Mouse (Mus musculus): Measurements from ENCODE around the gene Capn11. TPM values are rescaled to one million over a fixed set of nuclear protein-coding genes. Genes with fewer than 3 reads are reported as not detected.
A peak's percentile ranks its signal among the peaks of the same experiment; 100 is the strongest.

The Capn11 gene
- polyA plus RNA-seq, 1 experiment from 2014 or later: 0.52 TPM

- Histone ChIP-seq H3K9me3 (ENCODE audit: control insufficient read depth, low read length) (no peaks in the 10 kb centered on the region), H3K36me3 (ENCODE audit: control insufficient read depth, insufficient read depth, low read length) (no peaks in the 10 kb centered on the region), H3K4me2 (peak within 1 kb of the TSS; percentile 90), H3K27ac (ENCODE audit: low read depth, low read length) (peak within 1 kb of the TSS; percentile 83), H3K9ac (ENCODE audit: low read length) (peak within 1 kb of the TSS; percentile 77), H3K4me1 (ENCODE audit: control insufficient read depth, insufficient read depth, low read length) (peaks cover 17% of the 10 kb centered on the region), H3K27me3 (ENCODE audit: control insufficient read depth, insufficient read depth, low read length) (no peaks in the 10 kb centered on the region), H3K4me3 (ENCODE audit: low read depth, low read length) (peak within 1 kb of the TSS; percentile 69)
- 2% methylated on average over 46 of the region's 50 CpGs for WGBS
- DNase-seq (ENCODE audit: low spot score, missing footprints): peak; percentile 100
- ATAC-seq (ENCODE audit: low FRiP score): peak; percentile 93
These were observed 27.0 kb upstream of the Capn11 start, which contains the start of gene Mrpl14 for GRCm38 (mm10) chr17:45686093-45686619. Gene Mrpl14 (plus strand): TSS chr17:45686322.

- H3K9me3 ChIP-seq (ENCODE audit: control insufficient read depth, low read length): no peaks in the 10 kb centered on the region
- H3K4me1 ChIP-seq (ENCODE audit: control insufficient read depth, insufficient read depth, low read length): peaks cover 23% of the 10 kb centered on the region
- under 1% methylated on average over 58 of the region's 58 CpGs for WGBS
- peak overlapping the region; percentile 78 for H3K4me2 ChIP-seq
- H3K9ac ChIP-seq (ENCODE audit: low read length): peak overlapping the region; percentile 77
- DNase-seq (ENCODE audit: low spot score, missing footprints) (peak; percentile 95), ATAC-seq (ENCODE audit: low FRiP score) (peak; percentile 59)
- no peaks in the 10 kb centered on the region for H3K36me3 ChIP-seq (ENCODE audit: control insufficient read depth, insufficient read depth, low read length)
- H3K4me3 ChIP-seq (ENCODE audit: low read depth, low read length): peak overlapping the region; percentile 69
- H3K27ac ChIP-seq (ENCODE audit: low read depth, low read length): peak overlapping the region; percentile 83
- H3K27me3 ChIP-seq (ENCODE audit: control insufficient read depth, insufficient read depth, low read length): no peaks in the 10 kb centered on the region
These were observed 26.3 kb upstream of the Capn11 start for GRCm38 (mm10) chr17:45685171-45686092.

- Histone ChIP-seq H3K4me3 (ENCODE audit: low read depth, low read length) (peak overlapping the region; percentile 69), H3K4me2 (peak overlapping the region; percentile 78), H3K9ac (ENCODE audit: low read length) (peak overlapping the region; percentile 77), H3K4me1 (ENCODE audit: control insufficient read depth, insufficient read depth, low read length) (peaks cover 23% of the 10 kb centered on the region), H3K36me3 (ENCODE audit: control insufficient read depth, insufficient read depth, low read length) (no peaks in the 10 kb centered on the region), H3K9me3 (ENCODE audit: control insufficient read depth, low read length) (no peaks in the 10 kb centered on the region), H3K27ac (ENCODE audit: low read depth, low read length) (peak overlapping the region; percentile 83), H3K27me3 (ENCODE audit: control insufficient read depth, insufficient read depth, low read length) (no peaks in the 10 kb centered on the region)
- WGBS: 30% methylated on average over 14 of the region's 14 CpGs
- ATAC-seq (ENCODE audit: low FRiP score) (peak; percentile 5), DNase-seq (ENCODE audit: low spot score, missing footprints) (no peak)
These were observed 25.6 kb upstream of the Capn11 start for GRCm38 (mm10) chr17:45684667-45685131.

GRCm38 (mm10) chr17:45682843-45683242, 23.7 kb upstream of the Capn11 start:
- 99% methylated on average over 4 of the region's 4 CpGs for whole genome bisulfite sequencing

GRCm38 (mm10) chr17:45681588-45681987, 22.5 kb upstream of the Capn11 start:
- WGBS: 94% methylated on average over 1 of the region's 1 CpGs
- ATAC-seq (ENCODE audit: low FRiP score) (no peak), DNase-seq (ENCODE audit: low spot score, missing footprints) (peak; percentile 88)
- no peaks in the 10 kb centered on the region; the same call in 1 of the 2 replicates for H3K36me3 ChIP-seq (ENCODE audit: control insufficient read depth, insufficient read depth, low read length)
- H3K4me3 ChIP-seq (ENCODE audit: low read depth, low read length): no peak overlapping the region
- H3K9ac ChIP-seq (ENCODE audit: low read length): no peak overlapping the region
- no peak overlapping the region for H3K27ac ChIP-seq (ENCODE audit: low read depth, low read length)
- no peaks in the 10 kb centered on the region for H3K9me3 ChIP-seq (ENCODE audit: control insufficient read depth, low read length)
- peaks cover 14% of the 10 kb centered on the region for H3K4me1 ChIP-seq (ENCODE audit: control insufficient read depth, insufficient read depth, low read length)
- no peak overlapping the region for H3K4me2 ChIP-seq
- H3K27me3 ChIP-seq (ENCODE audit: control insufficient read depth, insufficient read depth, low read length): no peaks in the 10 kb centered on the region

More at GRCm38 (mm10) chr17:45682843-45683242, 23.7 kb upstream of the Capn11 start:
- no peak overlapping the region for H3K9ac ChIP-seq (ENCODE audit: low read length)
- no peak overlapping the region for H3K4me2 ChIP-seq
- ATAC-seq (ENCODE audit: low FRiP score) (no peak), DNase-seq (ENCODE audit: low spot score, missing footprints) (no peak)
- H3K27ac ChIP-seq (ENCODE audit: low read depth, low read length): no peak overlapping the region
- peaks cover 23% of the 10 kb centered on the region for H3K4me1 ChIP-seq (ENCODE audit: control insufficient read depth, insufficient read depth, low read length)
- no peaks in the 10 kb centered on the region for H3K27me3 ChIP-seq (ENCODE audit: control insufficient read depth, insufficient read depth, low read length)
- no peaks in the 10 kb centered on the region for H3K9me3 ChIP-seq (ENCODE audit: control insufficient read depth, low read length)
- H3K4me3 ChIP-seq (ENCODE audit: low read depth, low read length): no peak overlapping the region
- H3K36me3 ChIP-seq (ENCODE audit: control insufficient read depth, insufficient read depth, low read length): no peaks in the 10 kb centered on the region; the same call in 1 of the 2 replicates

GRCm38 (mm10) chr17:45680391-45680980, 21.4 kb upstream of the Capn11 start:
- no peaks in the 10 kb centered on the region for H3K27me3 ChIP-seq (ENCODE audit: control insufficient read depth, insufficient read depth, low read length)
- DNase-seq (ENCODE audit: low spot score, missing footprints) (peak; percentile 91), ATAC-seq (ENCODE audit: low FRiP score) (peak; percentile 53)
- peak overlapping the region; percentile 2 for H3K9ac ChIP-seq (ENCODE audit: low read length)
- no peaks in the 10 kb centered on the region for H3K9me3 ChIP-seq (ENCODE audit: control insufficient read depth, low read length)
- H3K4me3 ChIP-seq (ENCODE audit: low read depth, low read length): no peak overlapping the region
- peaks cover 4% of the 10 kb centered on the region; the same call in 1 of the 2 replicates for H3K36me3 ChIP-seq (ENCODE audit: control insufficient read depth, insufficient read depth, low read length)
- peaks cover 13% of the 10 kb centered on the region for H3K4me1 ChIP-seq (ENCODE audit: control insufficient read depth, insufficient read depth, low read length)
- H3K27ac ChIP-seq (ENCODE audit: low read depth, low read length): peak overlapping the region; percentile 49
- peak overlapping the region; percentile 14; the same call in 1 of the 2 replicates for H3K4me2 ChIP-seq
- 56% methylated on average over 8 of the region's 8 CpGs for WGBS

GRCm38 (mm10) chr17:45678106-45678505, 19.0 kb upstream of the Capn11 start:
- Histone ChIP-seq H3K36me3 (ENCODE audit: control insufficient read depth, insufficient read depth, low read length) (peaks cover 11% of the 10 kb centered on the region), H3K9me3 (ENCODE audit: control insufficient read depth, low read length) (no peaks in the 10 kb centered on the region), H3K27me3 (ENCODE audit: control insufficient read depth, insufficient read depth, low read length) (no peaks in the 10 kb centered on the region), H3K4me1 (ENCODE audit: control insufficient read depth, insufficient read depth, low read length) (peaks cover 6% of the 10 kb centered on the region), H3K27ac (ENCODE audit: low read depth, low read length) (no peak overlapping the region), H3K4me3 (ENCODE audit: low read depth, low read length) (no peak overlapping the region), H3K4me2 (no peak overlapping the region), H3K9ac (ENCODE audit: low read length) (no peak overlapping the region)
- 0 out of 2 replicates have a peak, but pooled peaks have one; percentile 45 for ATAC-seq (ENCODE audit: low FRiP score)
- DNase-seq (ENCODE audit: low spot score, missing footprints): peak; percentile 98
- 38% methylated on average over 7 of the region's 7 CpGs for WGBS

GRCm38 (mm10) chr17:45672598-45672997, 13.5 kb upstream of the Capn11 start:
- Histone ChIP-seq H3K9me3 (ENCODE audit: control insufficient read depth, low read length) (no peaks in the 10 kb centered on the region), H3K27ac (ENCODE audit: low read depth, low read length) (no peak overlapping the region), H3K27me3 (ENCODE audit: control insufficient read depth, insufficient read depth, low read length) (no peaks in the 10 kb centered on the region), H3K4me3 (ENCODE audit: low read depth, low read length) (no peak overlapping the region), H3K4me1 (ENCODE audit: control insufficient read depth, insufficient read depth, low read length) (no peaks in the 10 kb centered on the region), H3K4me2 (no peak overlapping the region), H3K36me3 (ENCODE audit: control insufficient read depth, insufficient read depth, low read length) (peaks cover 27% of the 10 kb centered on the region), H3K9ac (ENCODE audit: low read length) (no peak overlapping the region)
- WGBS: 86% methylated on average over 2 of the region's 2 CpGs
- DNase-seq (ENCODE audit: low spot score, missing footprints): no peak
- ATAC-seq (ENCODE audit: low FRiP score): no peak
